Mouse (Mus musculus) layer of hippocampus, adult 9-10 months (tissue): ENCODE measurements around the gene Eno1.

Experiments used
- DNase-seq: peaks from one replicate; pipeline ENCODE4 v3.0.0; 2022; ENCODE audit warnings: low spot score

Eno1 gene

DNA sequence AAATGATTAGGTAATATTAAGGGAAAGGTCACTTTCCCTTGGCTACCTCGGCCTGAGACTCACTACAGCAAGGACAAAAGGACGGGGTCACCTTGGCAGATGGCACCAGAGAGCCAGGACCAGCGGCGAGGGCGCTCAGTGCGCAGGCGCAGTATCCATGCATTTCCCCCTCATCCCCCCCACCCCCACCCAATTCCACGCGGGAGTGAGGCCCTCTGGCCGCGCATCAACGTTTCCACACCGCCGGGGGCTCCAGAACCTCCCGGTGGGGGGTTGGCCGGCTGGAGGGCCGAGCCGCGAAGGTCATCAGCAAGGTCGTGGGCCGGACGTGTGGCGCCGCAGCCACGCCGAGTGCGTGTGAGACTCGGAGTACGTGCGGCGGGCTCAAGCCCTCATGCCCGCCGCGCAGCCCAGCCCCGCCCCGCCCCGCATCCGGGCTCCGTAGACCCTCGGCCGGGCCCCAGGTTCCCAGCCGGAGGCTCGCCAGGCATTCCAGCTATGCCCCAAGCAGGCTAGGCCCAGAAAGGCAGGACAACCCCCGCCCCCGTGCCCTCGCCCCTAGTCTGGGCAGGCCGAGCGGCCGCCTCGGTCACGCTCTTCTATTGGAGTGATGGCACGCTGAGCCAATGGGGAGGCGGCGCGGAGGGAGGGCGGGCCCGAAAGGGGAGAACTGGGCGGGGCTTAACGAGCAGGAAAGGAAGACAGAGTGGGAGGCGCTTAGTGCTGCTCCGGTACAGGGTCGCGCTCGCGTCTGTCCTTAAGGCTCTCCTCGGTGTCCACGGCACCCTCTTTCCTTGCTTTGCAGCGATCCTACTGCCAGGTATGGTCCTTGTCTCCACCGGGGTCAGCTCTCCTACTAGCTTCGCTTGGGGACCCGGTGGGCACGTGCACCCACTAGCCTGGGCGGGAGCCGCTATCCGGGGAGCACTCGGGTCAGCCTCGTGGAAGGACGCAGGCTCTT, at the start of gene Eno1:
Eno1 (plus strand) TSS at position 201 of the 961 bp plus-strand sequence.
- DNase-seq = peak; percentile 94

DNA sequence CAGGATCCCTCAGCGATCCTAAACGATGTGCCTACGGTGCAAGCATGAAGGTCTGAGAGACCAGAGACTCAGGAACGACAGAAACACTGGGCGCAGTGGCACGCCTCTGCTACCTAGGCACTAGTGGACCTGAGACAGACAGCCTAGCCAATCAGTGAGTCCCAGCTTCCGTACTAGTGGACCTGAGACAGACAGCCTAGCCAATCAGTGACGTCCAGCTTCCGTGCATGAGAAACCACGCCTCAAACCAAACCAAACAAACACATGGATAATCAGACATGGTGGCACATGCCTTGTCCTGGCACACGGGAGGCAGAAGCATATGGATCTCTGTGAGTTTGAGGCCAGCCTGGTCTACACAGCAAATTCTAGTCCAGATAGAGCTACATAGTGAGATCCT, 48.3 kb upstream of the Eno1 start:
- DNase-seq = no peak

DNA sequence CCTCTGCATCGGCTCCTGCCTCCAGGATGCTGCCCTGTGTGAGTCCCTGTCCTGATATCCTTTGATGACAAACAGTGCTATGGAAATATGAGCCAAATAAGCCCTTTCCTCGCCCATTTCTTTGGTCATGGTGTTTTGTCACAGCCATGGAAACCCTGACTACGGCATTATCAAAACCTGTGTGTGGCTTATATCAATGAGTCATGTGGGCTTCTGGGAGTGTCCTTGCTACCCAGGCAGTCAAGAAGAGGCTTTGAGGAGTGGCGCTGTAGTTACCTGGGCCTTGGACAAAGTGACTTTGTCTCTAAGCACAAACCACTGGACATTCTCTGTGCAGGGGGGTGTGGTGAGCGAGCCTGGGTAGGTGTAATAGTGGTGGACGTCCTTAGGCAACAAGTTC, 44.3 kb upstream of the Eno1 start:
- DNase-seq = no peak

DNA sequence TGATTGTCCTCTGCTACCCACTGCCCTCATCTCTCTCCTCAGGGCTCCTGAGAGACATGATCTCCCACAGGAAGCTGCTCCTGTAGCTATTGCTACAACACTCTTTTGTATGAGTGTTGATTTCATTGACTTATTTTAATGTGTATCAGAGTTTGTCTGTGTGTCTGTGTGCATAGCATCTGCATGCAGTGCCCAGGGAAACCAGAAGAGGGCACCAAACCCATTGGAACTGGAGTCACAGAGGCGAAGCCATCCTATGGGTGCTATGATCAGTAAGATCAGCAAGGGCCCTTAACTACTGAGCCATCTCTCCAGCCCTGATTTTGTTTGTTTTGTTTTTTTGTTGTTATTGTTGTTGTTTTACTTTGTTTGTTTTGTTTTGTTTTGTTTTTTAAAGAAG, 42.6 kb upstream of the Eno1 start:
- DNase-seq = no peak

DNA sequence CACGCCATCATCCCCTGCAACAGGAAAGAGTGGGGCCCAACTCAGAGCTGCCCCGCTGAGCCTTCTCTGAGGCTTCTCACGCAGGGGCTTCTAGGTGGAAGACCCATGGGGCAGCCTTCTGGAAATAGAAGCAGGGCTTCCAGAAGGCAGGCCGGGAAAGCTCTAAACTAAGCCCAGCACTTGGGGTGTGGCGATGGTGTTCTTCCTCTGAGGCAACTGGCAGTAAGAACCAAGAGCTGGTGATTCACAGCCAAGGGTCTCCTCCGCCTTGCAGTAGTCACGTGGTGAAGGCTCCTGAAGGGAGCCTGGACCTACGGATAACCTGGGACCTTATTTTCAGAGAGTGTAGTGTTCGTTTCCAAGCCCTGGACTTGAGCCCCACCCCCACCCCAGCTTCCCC, 38.3 kb upstream of the Eno1 start:
- DNase-seq = no peak

DNA sequence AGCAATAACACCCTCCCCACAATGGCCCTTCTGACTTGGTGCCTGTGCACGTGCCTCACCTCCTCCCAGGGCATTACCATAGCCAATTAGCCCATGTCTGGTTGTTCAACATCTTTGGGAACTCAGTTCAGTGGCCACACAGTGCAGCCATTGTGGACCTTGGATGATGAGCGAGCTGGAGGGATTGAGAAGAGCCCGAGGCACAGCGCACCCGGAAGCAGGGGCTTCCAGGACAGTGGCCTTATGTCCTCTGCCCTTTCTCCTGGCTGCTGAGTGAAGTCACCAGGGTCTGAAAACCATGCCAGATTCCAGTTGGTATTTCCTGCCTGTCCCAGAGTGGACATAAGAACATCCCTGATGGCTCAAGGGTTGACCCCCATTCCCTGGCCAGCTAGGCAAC, 35.3 kb upstream of the Eno1 start, which contains the start of gene Car6:
Car6 (minus strand) TSS at position 101 of the 400 bp plus-strand sequence.
- no peak for DNase-seq

DNA sequence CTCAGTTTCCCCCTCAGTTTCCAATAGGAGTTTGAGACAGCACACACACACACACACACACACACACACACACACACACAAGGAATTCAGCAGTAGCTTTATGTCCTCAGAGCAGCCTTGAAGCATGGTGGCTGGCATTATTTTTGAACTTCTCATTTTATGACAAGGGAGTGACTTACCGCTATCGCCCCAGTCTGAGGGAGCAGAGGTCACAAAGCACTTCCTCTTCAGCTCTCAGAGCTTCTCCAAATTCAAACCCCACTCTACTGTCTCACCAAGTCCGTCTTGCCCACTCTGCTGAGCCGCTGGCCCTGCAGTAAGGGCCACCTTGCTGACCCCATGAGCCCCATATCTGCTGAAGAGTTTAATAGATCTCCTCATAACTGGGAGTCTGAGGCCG, 33.8 kb upstream of the Eno1 start:
- no peak for DNase-seq

DNA sequence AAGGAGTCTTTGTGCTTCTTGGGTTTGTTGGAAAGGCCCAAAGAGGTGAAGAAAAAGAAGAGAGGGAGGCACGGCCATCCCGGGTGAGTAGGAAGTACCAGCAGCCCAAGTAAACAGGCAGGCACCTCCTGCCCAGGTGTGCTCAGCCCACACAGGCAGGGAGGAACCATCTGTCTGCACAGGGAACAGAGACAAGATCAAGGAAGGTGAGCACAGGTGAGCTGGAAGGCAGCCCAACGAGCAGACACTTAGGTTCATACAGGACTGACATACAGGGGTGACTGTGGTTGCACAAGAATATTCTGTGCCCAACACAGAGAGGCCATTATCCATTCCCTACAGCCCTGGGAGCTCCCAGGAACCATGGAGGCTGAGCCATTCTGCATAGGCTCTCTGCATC, 31.6 kb upstream of the Eno1 start:
- no peak for DNase-seq

DNA sequence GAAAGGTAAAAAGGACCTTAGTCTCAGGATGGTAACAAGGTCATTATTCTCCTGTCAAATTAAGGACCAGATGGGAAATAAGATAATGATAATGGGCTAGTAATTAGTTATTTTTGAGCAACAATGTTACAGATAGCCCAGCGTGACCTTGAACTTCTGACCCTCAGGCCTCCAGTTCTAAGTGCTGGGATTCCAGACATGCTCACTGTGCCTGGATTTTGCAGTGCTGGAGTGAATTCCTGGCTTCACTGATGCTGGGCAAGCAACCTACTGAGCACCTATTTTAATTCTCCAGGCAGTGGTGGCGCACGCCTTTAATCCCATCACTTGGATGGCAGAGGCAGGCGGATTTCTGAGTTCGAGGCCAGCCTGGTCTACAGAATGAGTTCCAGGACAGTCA, 26.8 kb upstream of the Eno1 start:
- no peak for DNase-seq

DNA sequence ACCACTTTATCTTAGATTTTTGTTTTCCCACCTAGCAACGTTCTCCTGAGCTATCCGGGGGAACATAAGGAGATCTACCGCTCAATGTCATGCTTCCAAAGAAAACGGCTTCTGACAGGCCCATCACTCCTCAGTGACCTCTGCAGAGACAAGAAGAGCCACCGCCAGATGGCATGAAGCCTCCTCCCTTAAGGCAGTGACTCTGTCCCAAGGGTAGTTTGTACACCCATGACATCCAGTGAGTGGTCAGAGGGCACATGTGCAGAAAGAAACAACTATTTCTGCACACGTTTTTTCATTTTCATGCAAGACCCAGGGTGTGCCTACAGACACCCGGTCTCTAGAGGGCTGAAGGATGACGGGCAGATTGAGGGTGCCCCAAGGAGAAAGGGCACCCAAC, 26.2 kb upstream of the Eno1 start:
- DNase-seq = no peak

DNA sequence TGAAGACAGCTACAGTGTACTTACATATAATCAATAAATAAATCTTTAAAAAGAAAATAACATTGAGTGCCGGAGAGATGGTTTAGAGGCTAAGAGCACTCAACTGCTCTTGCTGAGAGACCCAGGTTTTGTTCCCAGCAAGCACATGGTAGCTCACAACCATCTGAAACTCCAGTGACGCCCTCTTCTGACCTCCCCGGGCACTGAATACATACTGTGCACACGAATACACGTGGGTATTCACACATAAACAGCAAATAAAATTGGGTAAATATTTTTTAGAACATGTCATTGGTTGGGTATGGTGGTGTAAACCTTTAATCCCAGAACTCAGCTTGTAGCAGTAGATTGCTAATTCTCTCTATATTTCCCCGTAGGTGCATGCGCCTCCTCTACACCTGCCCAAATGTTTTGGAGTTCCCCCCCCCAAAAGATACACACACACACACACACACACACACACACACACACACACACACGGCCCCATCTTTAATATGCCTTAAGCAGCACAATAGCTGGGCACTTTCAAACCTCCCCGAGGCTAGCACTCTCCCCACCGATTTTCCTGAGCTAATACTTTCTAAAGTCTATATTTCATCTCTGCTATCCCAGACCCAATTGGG, 24.5 kb upstream of the Eno1 start:
- no peak for DNase-seq

DNA sequence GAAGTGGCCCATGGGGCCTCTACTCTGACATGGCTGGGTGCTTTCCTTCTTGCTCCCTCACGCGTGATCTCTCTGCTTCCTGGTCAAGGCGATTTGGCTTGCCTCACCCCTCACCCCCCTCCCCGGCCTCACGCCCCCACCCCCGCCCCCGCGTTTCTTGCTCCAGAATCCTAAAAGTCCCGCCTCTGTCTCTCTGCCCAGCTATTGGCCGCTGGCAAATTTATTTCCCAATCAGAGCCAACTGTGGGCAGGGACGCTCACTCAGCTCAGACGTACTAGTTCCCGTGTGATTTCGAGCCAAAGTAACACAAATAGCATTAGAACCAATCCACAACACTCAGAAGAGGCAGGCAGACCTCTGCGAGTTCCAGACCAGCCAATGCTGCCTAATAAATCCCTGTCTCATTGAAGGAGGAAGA, 24.0 kb upstream of the Eno1 start:
- no peak for DNase-seq

DNA sequence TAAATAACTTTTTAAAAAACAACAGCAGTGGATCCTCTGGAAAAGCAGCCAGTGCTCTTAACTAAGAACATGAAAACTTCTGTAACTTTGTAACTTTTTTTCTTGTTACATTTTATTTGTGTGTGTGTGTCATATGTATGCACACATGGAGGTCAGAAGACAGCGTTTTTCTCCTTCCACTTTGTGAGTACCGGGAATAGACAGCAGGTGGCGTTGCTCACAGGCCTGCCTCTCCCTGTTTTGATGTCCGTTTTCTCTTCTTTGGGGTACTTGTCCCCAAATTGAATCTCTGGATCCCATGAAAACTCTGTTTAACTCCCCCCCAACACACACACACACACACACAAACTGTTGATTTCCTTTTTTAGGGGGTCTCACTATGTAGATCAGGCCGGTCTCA, 22.6 kb upstream of the Eno1 start:
- no peak for DNase-seq

DNA sequence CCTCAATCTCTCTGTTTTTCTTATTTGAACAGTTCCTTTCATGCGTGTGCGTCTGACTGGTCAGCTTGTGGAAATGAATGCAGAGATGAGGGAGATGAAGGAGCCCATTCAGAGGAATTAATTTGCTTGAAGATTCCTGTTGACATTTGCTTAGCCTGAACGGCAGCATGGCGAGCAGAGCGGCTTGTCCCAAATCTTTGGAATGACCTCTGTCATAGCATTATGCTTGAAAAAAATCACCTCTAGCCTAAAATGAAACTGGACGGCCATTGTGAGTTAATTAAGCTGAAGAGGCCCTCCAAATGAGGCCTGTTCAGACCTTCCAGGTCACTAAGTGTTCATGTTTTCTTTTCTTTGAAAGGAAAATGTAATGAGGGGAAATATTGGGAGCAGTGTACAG, 20.1 kb upstream of the Eno1 start:
- no peak for DNase-seq

DNA sequence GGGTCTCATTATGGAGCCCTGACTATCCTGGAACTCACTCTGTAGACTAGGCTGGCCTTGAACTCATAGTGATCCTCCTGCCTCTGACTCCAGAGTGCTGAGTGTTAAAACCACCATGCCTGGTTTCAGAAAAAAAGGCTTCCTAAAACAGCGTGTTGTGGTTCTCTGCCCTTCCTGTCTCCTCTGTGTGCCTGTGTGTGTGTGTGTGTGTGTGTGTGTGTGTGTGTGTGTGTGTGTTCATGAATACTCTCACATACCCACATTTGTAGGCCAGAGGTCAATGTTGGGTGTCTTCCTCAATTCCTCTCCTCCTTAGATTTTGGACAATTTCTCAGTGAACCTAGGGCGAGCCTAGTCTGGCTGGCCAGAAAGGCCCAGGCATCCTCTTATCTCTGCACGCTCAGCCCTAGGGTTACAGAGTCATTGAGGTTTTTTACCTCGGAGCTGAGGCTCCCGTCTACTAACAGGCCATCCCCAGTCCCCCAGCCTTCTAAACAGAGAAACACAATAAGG, 19.4 kb upstream of the Eno1 start:
- no peak for DNase-seq

DNA sequence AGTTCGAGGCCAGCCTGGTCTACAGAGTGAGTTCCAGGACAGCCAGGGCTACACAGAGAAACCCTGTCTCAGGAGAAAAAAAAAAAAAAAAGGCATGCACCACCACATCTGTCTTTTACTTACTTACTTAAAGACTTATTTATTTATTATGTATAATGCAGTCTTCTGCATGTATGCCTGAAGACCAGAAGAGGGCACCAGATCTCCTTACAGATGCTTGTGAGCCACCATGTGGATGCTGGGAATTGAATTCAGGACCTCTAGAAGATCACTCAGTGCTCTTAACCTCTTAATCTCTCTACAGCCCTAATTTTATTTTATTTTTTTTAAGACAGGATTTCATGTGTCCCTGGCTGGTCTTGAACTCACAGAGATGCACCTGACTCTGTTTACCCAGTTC, 18.6 kb upstream of the Eno1 start:
- no peak for DNase-seq

DNA sequence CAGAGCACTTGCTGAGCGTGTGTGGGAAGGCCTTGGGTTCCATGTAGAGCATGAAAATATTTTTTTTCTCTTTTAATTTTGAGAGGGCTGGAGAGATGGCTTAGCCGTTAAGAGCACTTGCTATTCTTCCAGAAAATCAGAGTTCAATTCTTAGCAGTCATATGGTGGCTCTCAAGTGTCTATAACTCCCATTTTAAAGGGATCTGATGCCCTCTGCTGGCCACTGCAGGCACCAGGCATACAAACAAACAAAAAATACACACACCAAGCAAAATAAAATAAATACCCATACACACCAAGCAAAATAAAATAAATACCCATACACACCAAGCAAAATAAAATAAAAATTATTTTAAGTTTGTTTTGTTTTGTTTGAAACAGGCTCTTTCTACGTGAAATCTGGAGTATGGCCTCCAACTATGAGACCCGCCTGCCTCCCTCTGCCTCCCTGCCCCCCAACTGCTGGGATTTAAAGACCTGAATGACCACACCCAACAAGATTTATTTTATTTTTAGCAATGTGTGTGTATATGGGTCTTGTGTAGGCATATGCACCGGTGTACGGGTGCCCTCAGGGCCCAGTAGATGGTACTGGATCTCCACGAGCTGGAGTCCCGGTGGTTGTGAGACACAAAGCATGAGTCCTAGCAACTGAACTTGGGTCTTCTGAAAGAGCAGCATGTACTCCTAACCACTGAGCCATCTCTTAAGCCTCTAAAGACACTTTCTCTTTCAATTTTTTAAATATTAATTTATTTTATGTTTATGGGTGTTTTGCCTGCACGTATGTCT, 16.8 kb upstream of the Eno1 start:
- no peak for DNase-seq

DNA sequence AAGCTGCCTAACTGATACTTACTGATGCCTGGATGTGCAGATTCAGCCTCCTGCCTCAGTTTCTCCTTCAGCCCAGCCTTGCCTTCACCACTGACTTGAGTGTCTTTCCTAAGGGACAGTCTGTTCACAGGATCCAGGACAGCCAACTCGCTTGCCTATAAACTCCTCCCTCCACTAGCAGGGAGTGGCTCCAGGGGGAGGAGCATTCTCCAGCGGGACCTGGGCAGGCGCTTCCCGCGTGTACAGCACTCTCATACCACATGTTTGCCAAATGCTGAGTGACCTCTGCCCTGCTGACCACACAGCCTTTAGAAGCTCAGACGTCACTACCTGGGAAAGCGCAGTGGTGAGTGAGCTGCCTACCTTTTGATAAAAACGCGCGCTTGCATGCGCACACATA, 15.9 kb upstream of the Eno1 start:
- DNase-seq = no peak

DNA sequence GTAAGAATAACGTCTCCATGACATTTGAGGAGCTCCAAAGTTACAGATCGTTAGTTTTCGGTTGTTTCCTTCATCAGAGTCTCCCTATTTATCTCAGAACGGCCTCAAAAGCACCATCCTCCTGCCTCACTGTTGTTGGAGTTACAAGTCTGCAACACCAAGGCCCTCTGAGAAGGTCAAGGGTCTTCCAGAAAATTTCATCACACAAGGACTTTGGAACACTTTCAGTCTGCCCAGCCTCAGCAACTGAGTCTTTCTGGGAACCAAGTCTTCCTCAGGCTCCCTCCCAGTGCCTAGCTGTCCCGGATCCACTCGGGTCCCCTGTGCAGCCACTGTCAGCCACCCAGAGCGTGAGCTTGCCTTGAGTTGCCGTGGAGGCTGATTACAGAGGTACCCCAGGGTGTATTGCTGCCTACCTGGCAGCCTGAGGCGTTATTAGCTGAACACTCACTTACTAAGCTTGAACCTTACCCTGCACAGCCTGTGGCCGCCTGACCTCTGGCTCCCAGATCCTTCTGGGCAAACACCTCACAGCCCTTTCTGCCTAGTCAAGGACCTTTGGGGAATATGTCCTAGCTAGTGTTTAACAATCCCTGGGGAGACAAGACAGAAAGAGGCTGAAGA, 15.4 kb upstream of the Eno1 start:
- no peak for DNase-seq

DNA sequence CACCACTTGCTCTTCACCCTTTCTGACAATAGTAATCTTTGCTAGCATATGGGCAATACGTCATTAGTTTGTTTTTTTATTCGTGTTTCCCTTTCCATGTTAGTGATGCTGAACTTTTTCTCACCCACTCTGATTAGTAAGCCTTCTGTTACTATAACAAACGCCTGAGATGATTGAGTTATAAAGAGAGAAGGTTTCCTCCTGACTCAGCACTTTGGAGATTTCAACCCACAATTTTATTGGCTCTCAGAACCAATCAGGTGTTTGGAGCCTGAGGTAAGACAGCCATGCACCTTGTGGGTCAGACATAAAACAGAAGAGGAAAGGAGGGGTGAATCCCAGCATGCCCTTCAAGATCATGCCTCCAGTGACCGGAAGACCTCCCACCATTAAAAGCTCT, 12.7 kb upstream of the Eno1 start:
- DNase-seq = no peak

DNA sequence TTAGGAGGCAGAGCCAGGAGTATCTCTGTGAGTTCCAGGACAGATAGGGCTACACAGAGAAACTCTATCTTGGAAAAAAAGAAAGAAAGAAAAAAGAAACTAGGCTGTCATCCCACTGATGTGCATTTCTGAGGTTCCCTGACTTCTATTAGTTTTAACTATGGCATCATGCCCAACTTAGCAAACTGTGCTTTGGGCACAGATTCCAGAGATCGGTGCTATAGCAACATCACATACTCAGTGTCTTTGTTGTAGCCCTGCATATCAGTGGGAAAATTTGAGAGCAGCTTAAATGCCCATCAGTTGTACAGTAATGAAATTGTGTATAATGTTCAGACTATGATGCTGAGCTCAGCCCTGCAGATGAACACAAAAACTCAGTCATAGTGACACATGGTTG, 10.8 kb upstream of the Eno1 start:
- DNase-seq = no peak
